Mouse (Mus musculus) forebrain, embryonic 13.5 days (tissue): ENCODE measurements at regions not wholly inside any gene's neighbourhood (a gene's known extent, or its start where the extent isn't known, plus 50 kb on each side); places are given as distances from the start of the nearest gene placed in this dataset.

Source experiments
- ATAC-seq: fragments of 200-750 bp; cut with Nextera tagmentation; 2 replicates; pipeline ENCODE4 v1.8.0; 2017
- H3K27ac ChIP-seq: fragments of 300-500 bp; sonication (generic); 2 replicates; pipeline ENCODE4 v1.5.1; 2015; ENCODE audit warnings: inconsistent platforms, mild to moderate bottlenecking, moderate library complexity
- H3K27me3 ChIP-seq: fragments of 300-500 bp; sonication (generic); 2 replicates; pipeline ENCODE4 v1.6.1; 2015; ENCODE audit warnings: mild to moderate bottlenecking, inconsistent platforms
- H3K36me3 ChIP-seq: fragments of 300-500 bp; sonication (generic); 2 replicates; pipeline ENCODE4 v1.6.1; 2015; ENCODE audit warnings: mild to moderate bottlenecking, inconsistent platforms; ENCODE audit not compliant: poor library complexity, severe bottlenecking
- H3K4me1 ChIP-seq: fragments of 300-500 bp; sonication (generic); 2 replicates; pipeline ENCODE4 v1.6.1; 2015; ENCODE audit warnings: inconsistent platforms
- H3K4me2 ChIP-seq: fragments of 300-500 bp; sonication (generic); 2 replicates; pipeline ENCODE4 v1.6.1; 2015; ENCODE audit warnings: inconsistent platforms, mild to moderate bottlenecking, moderate library complexity
- H3K4me3 ChIP-seq: fragments of 300-500 bp; sonication (generic); 2 replicates; pipeline ENCODE4 v1.5.1; 2015; ENCODE audit warnings: mild to moderate bottlenecking, inconsistent platforms
- H3K9ac ChIP-seq: fragments of 300-500 bp; sonication (generic); 2 replicates; pipeline ENCODE4 v1.6.1; 2015; ENCODE audit warnings: mild to moderate bottlenecking, inconsistent platforms
- H3K9me3 ChIP-seq: fragments of 300-500 bp; sonication (generic); replicated peaks from 2 replicates; pipeline ENCODE4 v1.6.1; 2016; ENCODE audit warnings: inconsistent platforms
- WGBS: fragments of 180-500 bp; shearing (Covaris S2); methylation state at CpG from one replicate; pipeline ENCODE4 v1.1.7; 2015; 5-methylcytosine and 5-hydroxymethylcytosine counted together

- H3K27ac ChIP-seq: no peak overlapping the region
- WGBS: 81% methylated on average over 10 of the region's 10 CpGs
- ATAC-seq: no peak
These were observed 104.4 kb upstream of the Lrig1 start for GRCm38 (mm10) chr6:94804284-94804815.

GRCm38 (mm10) chr6:94801039-94801438, 101.1 kb upstream of the Lrig1 start:
- 3% methylated on average over 12 of the region's 12 CpGs for WGBS
- H3K9me3 ChIP-seq: peaks cover 4% of the 10 kb centered on the region; the same call in 1 of the 2 replicates
- ATAC-seq: no peak; the same call in 1 of the 2 replicates
- H3K9ac ChIP-seq: peak overlapping the region; percentile 55; the same call in 1 of the 2 replicates
- no peaks in the 10 kb centered on the region for H3K36me3 ChIP-seq
- peak overlapping the region; percentile 50 for H3K4me2 ChIP-seq
- peak overlapping the region; percentile 17; the same call in 1 of the 2 replicates for H3K4me3 ChIP-seq
- H3K27ac ChIP-seq: peak overlapping the region; percentile 48
- no peaks in the 10 kb centered on the region for H3K27me3 ChIP-seq
- H3K4me1 ChIP-seq: peaks cover 7% of the 10 kb centered on the region

More at GRCm38 (mm10) chr6:94804284-94804815, 104.4 kb upstream of the Lrig1 start:
- Histone ChIP-seq H3K27me3 (no peaks in the 10 kb centered on the region), H3K9me3 (no peaks in the 10 kb centered on the region), H3K4me2 (no peak overlapping the region), H3K4me3 (no peak overlapping the region), H3K9ac (no peak overlapping the region), H3K36me3 (no peaks in the 10 kb centered on the region), H3K4me1 (peaks cover 7% of the 10 kb centered on the region)

GRCm38 (mm10) chr6:94798545-94799211, 98.7 kb upstream of the Lrig1 start:
- no peak for ATAC-seq
- 90% methylated on average over 4 of the region's 4 CpGs for WGBS
- Histone ChIP-seq H3K27ac (no peak overlapping the region), H3K27me3 (no peaks in the 10 kb centered on the region), H3K4me3 (no peak overlapping the region), H3K9ac (no peak overlapping the region), H3K9me3 (peaks cover 6% of the 10 kb centered on the region; the same call in 1 of the 2 replicates), H3K4me1 (peaks cover 7% of the 10 kb centered on the region), H3K36me3 (no peaks in the 10 kb centered on the region), H3K4me2 (no peak overlapping the region)

GRCm38 (mm10) chr6:94795442-94795841, 95.5 kb upstream of the Lrig1 start:
- no peak overlapping the region for H3K4me3 ChIP-seq
- WGBS: 79% methylated on average over 4 of the region's 4 CpGs
- H3K36me3 ChIP-seq: no peaks in the 10 kb centered on the region
- no peak overlapping the region for H3K9ac ChIP-seq
- no peaks in the 10 kb centered on the region for H3K4me1 ChIP-seq
- no peaks in the 10 kb centered on the region for H3K27me3 ChIP-seq
- peaks cover 6% of the 10 kb centered on the region; the same call in 1 of the 2 replicates for H3K9me3 ChIP-seq
- no peak for ATAC-seq
- H3K27ac ChIP-seq: no peak overlapping the region
- H3K4me2 ChIP-seq: no peak overlapping the region

DNA sequence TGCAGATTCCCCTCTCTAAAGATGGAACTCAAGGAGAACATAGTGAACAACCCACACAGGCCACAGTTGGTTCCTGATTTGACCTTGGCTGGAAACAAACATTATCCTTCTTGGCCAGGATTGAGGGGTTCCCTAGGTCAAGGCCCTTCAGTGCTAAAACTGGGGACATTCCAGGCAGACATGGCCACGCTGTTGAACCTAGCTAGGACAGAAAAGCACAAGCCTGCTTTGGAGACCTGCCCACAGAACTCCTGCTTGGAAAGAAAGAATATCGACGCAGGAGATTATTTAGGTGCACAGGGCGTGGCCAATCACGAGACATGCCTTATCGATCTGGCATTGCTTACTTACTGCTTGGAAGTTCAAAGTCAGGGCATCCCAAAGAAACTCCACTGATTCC, 93.6 kb upstream of the Lrig1 start:
- ATAC-seq: no peak
- no peaks in the 10 kb centered on the region for H3K36me3 ChIP-seq
- H3K27me3 ChIP-seq: no peaks in the 10 kb centered on the region
- peaks cover 16% of the 10 kb centered on the region for H3K4me1 ChIP-seq
- H3K9ac ChIP-seq: no peak overlapping the region
- peaks cover 6% of the 10 kb centered on the region; the same call in 1 of the 2 replicates for H3K9me3 ChIP-seq
- H3K27ac ChIP-seq: no peak overlapping the region
- WGBS: 95% methylated on average over 6 of the region's 6 CpGs
- H3K4me2 ChIP-seq: no peak overlapping the region
- no peak overlapping the region for H3K4me3 ChIP-seq

DNA sequence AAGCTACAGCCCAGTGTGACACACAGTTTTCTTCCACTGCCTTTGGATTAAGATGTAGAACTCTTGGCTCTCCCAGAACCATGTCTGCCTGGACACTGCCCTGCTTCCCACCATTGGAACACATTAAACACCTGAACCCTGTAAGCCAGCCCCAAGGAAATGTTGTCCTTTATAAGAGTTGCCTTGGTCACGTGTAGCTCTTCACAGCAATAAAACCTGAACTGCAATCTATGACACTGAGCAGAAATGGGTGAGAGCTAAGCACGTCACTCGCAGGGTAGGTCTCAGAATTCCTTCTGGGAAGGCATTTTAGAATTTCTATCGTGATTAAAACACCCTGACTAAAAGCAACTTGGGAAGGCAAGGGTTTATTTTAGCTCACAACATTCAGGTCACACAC, 92.4 kb upstream of the Lrig1 start:
- no peak overlapping the region for H3K4me2 ChIP-seq
- H3K9ac ChIP-seq: no peak overlapping the region
- no peaks in the 10 kb centered on the region for H3K36me3 ChIP-seq
- peaks cover 6% of the 10 kb centered on the region; the same call in 1 of the 2 replicates for H3K9me3 ChIP-seq
- WGBS: 87% methylated on average over 4 of the region's 4 CpGs
- H3K27ac ChIP-seq: no peak overlapping the region
- ATAC-seq: no peak
- H3K4me1 ChIP-seq: peaks cover 19% of the 10 kb centered on the region
- no peak overlapping the region for H3K4me3 ChIP-seq
- no peaks in the 10 kb centered on the region for H3K27me3 ChIP-seq

DNA sequence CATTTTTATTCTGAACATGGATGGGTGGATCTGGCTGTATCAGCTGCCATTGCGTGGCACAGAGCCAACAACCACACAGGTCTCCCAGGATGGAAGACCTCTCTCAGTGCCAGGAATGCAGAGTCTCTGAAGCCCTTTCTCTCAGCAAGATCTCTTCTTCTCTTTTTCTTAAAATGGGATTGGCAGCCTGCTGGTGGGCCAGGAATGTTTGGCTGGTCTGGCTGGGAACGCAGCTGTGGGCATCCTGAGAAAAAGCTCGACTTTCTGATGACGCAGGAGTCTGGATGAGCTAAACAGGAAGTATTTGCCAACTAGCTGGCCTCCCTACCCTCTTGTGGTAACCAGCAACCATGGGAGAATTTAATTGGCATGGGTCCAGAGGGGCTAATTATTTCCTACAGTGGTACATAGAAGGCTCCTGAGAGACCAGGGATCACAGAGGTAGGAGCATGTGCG, 89.4 kb upstream of the Lrig1 start:
- peaks cover 19% of the 10 kb centered on the region for H3K4me1 ChIP-seq
- H3K4me2 ChIP-seq: no peak overlapping the region
- no peak overlapping the region for H3K9ac ChIP-seq
- H3K27me3 ChIP-seq: no peaks in the 10 kb centered on the region
- no peak overlapping the region for H3K4me3 ChIP-seq
- peak; percentile 85 for ATAC-seq
- peak overlapping the region; percentile 51 for H3K27ac ChIP-seq
- WGBS: 45% methylated on average over 5 of the region's 5 CpGs
- H3K36me3 ChIP-seq: no peaks in the 10 kb centered on the region
- no peaks in the 10 kb centered on the region for H3K9me3 ChIP-seq

DNA sequence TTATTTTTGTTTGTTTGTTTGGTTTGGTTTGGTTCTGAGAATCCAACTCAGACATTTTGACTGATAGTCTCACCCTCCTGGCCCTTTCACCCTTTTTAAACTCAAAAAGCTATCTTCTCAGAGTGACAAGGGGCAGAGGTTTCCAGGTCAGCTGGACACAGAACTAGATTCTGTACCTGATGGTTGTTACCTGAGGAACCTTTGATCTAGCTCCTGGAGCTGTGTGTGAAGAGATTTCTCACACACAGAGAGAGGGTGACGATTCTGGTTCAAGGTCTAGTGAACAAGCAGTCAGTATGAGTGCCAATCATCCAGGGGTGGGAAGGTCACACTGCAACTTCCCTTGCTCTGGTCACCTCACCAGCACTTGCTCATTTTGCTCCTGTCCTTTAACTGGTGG, 83.5 kb upstream of the Lrig1 start:
- Histone ChIP-seq H3K27me3 (no peaks in the 10 kb centered on the region), H3K36me3 (no peaks in the 10 kb centered on the region), H3K4me3 (no peak overlapping the region), H3K4me1 (peaks cover 2% of the 10 kb centered on the region; the same call in 1 of the 2 replicates), H3K27ac (no peak overlapping the region), H3K9me3 (no peaks in the 10 kb centered on the region), H3K4me2 (no peak overlapping the region), H3K9ac (no peak overlapping the region)
- ATAC-seq: no peak
- 83% methylated on average over 1 of the region's 1 CpGs for WGBS

DNA sequence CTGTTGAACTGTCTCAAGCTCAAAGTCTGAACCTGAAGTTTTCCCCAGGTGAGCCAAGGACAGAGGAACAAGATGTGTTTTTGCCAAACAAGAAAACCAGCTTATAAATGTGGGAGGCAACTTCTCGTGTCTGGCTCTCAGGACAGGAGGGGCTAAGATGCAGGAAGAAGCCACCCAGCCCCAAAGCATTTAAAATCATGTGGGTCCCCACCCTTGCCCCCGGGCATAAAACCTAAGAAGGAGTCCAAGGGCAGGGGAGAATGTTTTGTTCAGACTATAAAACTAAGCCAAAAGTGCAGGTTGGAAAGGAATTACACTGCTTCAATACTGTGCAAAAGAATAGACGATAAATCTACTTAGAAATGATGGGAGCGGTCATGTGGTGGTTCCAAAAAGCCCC, 80.7 kb upstream of the Lrig1 start:
- Histone ChIP-seq H3K4me2 (no peak overlapping the region), H3K27ac (no peak overlapping the region), H3K9me3 (no peaks in the 10 kb centered on the region), H3K27me3 (no peaks in the 10 kb centered on the region), H3K4me1 (no peaks in the 10 kb centered on the region; the same call in 1 of the 2 replicates), H3K4me3 (no peak overlapping the region), H3K36me3 (no peaks in the 10 kb centered on the region), H3K9ac (no peak overlapping the region)
- ATAC-seq: no peak
- WGBS: 86% methylated on average over 4 of the region's 4 CpGs

DNA sequence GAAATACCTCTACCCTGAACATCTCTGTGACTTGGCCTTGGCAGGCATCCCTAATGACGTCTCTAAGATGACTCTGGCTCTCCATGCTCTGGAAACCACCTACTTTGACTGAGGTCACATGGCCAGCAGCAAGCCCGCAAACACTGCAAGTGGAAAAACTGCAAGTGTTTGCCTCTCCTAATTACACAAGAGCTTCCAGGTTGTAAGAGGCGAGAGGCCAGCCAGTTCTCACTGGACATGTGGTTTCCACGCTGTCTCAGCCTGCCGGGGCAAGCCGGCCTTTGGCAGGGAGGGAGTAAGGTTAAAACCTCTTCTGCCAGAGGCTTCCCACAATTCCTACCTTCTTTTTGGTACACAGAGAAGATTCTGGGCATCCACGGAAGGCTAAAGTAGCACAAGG, 79.9 kb upstream of the Lrig1 start:
- Histone ChIP-seq H3K4me3 (no peak overlapping the region), H3K4me1 (no peaks in the 10 kb centered on the region; the same call in 1 of the 2 replicates), H3K27me3 (no peaks in the 10 kb centered on the region), H3K27ac (no peak overlapping the region), H3K36me3 (no peaks in the 10 kb centered on the region), H3K9ac (no peak overlapping the region), H3K4me2 (no peak overlapping the region), H3K9me3 (no peaks in the 10 kb centered on the region)
- no peak for ATAC-seq
- 87% methylated on average over 7 of the region's 7 CpGs for WGBS

- Histone ChIP-seq H3K4me1 (peaks cover 2% of the 10 kb centered on the region), H3K4me2 (no peak overlapping the region), H3K27me3 (no peaks in the 10 kb centered on the region), H3K4me3 (no peak overlapping the region), H3K36me3 (no peaks in the 10 kb centered on the region), H3K27ac (no peak overlapping the region), H3K9ac (no peak overlapping the region), H3K9me3 (no peaks in the 10 kb centered on the region)
- no peak for ATAC-seq
- 78% methylated on average over 6 of the region's 7 CpGs for WGBS
These were observed 79.3 kb upstream of the Lrig1 start for GRCm38 (mm10) chr6:94779213-94779612.

DNA sequence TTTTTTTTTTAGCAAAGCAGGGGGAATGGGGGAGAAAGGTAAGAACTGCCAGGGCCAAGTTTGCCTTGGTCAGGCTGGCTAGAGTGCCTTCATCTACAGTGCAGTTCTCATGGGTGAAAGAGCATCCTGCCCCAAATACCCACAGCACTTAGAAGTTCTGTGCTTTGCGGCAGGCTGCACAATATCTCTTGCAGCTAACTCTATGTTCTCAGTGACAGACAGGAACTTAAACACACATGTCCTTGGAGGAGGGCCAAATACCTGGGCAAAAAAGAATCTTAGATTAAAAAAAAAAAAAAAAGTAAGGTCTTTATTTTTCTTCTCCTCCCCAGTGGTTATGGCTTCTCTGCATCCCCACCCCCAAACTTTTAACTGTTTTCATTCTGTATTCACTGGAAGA, 78.8 kb upstream of the Lrig1 start:
- Histone ChIP-seq H3K4me2 (no peak overlapping the region), H3K9ac (no peak overlapping the region), H3K27me3 (no peaks in the 10 kb centered on the region), H3K36me3 (no peaks in the 10 kb centered on the region), H3K9me3 (no peaks in the 10 kb centered on the region), H3K4me3 (no peak overlapping the region), H3K4me1 (peaks cover 6% of the 10 kb centered on the region), H3K27ac (no peak overlapping the region)
- no peak for ATAC-seq
- 40% methylated on average over 1 of the region's 1 CpGs for WGBS
